Mouse (Mus musculus): ENCODE results near the gene Epb41l3. TPM values are rescaled to one million over a fixed set of nuclear protein-coding genes. Genes with fewer than 3 reads are reported as not detected.

Epb41l3 gene
- total RNA-seq, 2 experiments from 2014 or later, result 218 to 224 TPM

GRCm38 (mm10) chr17:69290272-69290671, 214.8 kb downstream of the Epb41l3 start:
- intact Hi-C loops (cut with DNase I), result no loop called here
- no peak for DNase-seq (ENCODE audit: low spot score in 2 of 2)

GRCm38 (mm10) chr17:69301552-69301951, 226.1 kb downstream of the Epb41l3 start:
- intact Hi-C loops (cut with DNase I), result no loop called here

GRCm38 (mm10) chr17:69303579-69304274, 228.2 kb downstream of the Epb41l3 start:
- no peak for DNase-seq (ENCODE audit: low spot score in 2 of 2)
- intact Hi-C loops (cut with DNase I), result no loop called here

More at GRCm38 (mm10) chr17:69301552-69301951, 226.1 kb downstream of the Epb41l3 start:
- DNase-seq (ENCODE audit: low spot score in 2 of 2), result no peak

GRCm38 (mm10) chr17:69307636-69308035, 232.2 kb downstream of the Epb41l3 start:
- DNase-seq (ENCODE audit: low spot score in 2 of 2), result no peak
- intact Hi-C loops (cut with DNase I), result no loop called here

GRCm38 (mm10) chr17:69309872-69310271, 234.4 kb downstream of the Epb41l3 start:
- intact Hi-C loops (cut with DNase I), result no loop called here
- DNase-seq (ENCODE audit: low spot score in 2 of 2), result no peak

- no peak for DNase-seq (ENCODE audit: low spot score in 2 of 2)
- intact Hi-C loops (cut with DNase I), result no loop called here
These were observed 245.0 kb downstream of the Epb41l3 start for GRCm38 (mm10) chr17:69320496-69320895.

- DNase-seq (ENCODE audit: low spot score in 2 of 2), result no peak
- intact Hi-C loops (cut with DNase I), result no loop called here
These were observed 247.2 kb downstream of the Epb41l3 start for GRCm38 (mm10) chr17:69322721-69323120.

Other genes starting within 250 kb of the Epb41l3 start
- 10 to 100 TPM; 20.0 to 20.3 TPM for gene Tmem200c, start 249.1 kb upstream of the Epb41l3 start, total RNA-seq (2021)